Mouse (Mus musculus): Measurements from ENCODE around the gene Igsf11.

The Igsf11 gene

DNA sequence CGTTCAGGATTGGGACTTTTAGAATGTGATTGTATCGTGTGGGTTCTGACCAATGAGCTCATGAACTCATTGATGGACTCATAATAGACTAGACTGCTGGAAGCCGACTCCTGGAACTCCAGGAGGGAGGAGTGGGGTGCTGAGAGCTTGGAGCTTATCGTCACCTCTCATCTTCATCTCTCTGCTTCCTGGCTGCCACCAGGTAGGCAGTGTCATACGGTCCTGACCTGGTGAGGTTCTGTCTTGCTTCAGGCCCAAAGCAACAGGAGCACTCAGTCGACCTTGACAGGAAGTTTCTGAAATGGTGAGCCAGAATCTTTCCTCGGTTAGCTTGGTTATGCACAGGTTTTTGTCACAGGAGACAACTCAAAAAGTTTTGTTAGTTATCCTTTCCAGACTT is at the start of gene Igsf11:
Igsf11 (plus strand) TSS at position 301 of the 400 bp plus-strand sequence.
- DNase-seq (ENCODE audit: low spot score) = no peak

DNA sequence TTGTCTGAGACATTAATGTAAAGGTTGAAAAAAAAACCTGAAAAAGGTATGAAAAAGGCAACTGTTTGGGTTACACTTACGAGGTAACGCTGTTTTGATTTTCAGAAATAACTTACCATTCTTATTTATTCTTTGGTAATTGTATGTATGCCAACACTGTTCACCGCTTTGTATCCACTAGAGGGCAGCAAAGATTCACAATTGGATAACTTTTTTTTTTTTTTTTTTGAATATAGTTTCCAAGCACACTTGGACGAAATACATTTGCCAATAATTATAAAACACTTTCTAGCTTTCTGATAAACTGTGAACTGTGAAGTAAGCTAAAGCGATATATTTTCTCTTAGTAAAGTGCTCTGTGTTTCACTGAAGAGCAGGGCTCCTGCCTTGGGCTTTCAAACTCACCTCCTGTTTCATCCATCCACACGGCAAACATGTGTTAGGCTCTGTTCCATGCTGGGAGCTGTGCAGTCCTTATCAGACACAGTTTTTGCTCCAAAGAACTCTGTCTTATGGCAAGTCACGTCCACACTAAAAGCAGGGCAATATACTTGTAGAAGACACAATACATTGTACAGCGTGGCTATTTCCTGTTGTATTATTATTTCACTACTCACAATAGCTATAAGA is 34.2 kb upstream of the Igsf11 start:
- no peak for DNase-seq (ENCODE audit: low spot score)

DNA sequence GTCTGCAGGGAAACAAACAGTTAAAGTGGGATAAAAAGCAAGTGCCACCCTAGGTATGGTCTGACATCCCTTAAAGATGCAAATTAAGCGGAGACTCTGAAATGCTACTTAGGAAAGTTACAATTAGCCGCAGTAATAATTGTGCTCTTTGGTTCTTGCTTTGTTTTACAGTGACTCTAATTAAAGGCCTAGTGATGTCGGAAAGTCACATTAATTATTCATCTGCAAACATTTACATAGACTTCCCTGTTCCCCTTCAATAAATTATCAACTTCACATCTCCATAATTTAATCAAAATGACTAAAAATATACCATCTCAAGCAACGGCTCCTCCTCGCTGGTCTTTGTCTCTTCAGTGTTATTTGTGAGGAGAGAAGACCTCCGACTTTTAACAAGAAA is 31.9 kb upstream of the Igsf11 start:
- DNase-seq (ENCODE audit: low spot score) = no peak

DNA sequence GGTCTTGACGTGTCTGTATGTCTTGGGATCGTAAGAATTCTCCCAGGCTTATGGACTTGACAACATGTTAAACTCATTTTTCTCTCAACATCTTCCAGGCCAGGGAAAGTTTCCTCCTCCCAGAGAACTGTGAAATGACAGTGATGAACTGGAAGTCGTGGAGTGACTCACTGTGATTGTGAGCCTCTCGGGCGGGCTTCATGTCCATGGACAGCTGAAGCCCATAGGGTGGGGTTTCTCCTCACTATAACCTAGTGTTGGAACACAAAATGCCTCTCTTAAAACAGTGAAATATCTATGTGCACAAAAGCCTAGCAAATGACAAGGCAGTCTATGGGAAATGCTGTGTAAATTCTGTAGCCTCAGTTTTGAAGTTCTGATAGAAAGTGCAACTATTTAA is 28.1 kb upstream of the Igsf11 start:
- no peak for DNase-seq (ENCODE audit: low spot score)

DNA sequence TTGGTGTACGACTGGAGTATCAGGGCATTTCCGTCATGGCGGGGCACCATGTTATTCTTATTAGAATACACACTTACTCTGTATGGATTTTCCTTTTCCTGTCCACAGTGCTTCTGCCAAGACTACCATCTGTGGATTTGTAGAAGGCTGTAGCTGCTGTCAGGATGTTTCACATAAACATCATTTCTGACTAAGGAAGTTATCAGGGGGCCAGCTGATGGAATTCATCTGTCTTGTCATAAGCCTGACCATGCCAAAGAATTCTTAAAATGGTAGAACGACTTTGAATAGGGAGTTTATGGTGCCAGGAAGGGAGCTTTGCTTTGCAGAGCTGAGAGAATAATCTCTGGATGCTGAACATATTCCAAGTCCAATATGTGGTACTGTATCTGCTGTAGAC is 19.2 kb upstream of the Igsf11 start:
- no peak for DNase-seq (ENCODE audit: low spot score)

DNA sequence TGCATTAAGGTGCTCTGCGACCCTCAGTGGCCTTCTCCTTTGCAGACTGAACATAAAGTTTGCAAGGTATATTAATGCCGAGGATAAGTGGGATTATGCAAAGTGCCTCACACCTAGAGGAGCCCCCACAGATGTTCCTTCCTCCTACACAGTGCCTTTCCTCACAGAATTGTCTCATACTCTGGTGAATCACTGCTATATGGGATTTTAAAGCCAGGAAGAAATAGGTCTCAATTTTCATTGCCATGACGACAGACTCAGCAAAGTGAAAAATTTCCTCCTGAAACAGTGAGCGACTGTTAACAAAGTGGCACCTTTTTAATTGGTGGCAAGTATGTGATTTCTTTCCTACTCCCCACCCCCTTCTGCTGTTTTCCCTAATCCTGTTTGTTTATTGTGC is 18.0 kb upstream of the Igsf11 start:
- no peak for DNase-seq (ENCODE audit: low spot score)

DNA sequence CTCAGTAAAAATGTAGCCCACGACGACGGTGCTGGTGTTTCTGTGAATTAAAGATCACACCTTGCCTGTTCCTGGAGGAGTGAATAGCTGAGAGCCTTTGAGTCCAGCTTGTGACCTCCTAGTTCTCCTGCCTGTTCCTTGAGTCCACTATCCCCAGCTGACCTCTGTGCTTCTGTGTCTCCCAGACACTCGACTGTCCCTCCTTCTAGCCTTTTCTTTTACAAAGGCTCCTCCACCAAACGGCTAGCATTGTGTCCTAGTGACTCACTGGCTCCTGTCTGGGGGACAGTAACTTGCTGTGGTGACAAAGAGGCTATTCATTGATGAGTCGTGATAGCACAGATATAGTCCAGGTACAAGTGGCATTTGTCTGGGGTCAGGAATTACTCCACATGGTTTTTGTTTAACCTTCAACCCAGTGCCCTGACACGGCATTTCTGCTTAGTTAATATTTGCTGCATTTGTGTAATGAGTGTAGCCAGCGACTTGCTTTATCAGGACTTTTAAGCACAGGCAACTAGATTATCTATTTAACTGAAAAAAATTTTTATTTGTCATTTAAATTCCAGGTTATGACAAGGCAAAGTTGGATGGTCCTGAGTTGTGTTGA is 6.5 kb downstream of the Igsf11 start:
- no peak for DNase-seq (ENCODE audit: low spot score)

DNA sequence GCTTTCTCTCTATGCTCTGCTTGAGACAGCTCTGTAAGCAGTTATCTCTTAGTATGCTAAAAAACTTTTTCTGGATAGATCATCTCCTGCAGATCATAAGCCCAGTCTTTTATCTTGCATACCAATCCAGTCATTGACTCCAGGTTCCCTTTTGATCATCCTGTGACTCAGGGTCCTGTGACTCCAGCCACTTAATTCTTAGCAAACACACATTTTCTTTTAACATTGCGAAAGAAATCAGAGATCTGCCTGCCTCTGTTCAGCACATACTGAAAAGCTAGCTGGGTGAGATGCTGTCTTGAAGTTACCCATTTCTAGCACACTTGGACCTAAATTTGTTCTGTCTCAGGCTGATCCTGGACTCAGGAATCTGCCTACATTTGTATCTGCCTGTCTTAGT is 7.6 kb downstream of the Igsf11 start:
- DNase-seq (ENCODE audit: low spot score) = no peak

DNA sequence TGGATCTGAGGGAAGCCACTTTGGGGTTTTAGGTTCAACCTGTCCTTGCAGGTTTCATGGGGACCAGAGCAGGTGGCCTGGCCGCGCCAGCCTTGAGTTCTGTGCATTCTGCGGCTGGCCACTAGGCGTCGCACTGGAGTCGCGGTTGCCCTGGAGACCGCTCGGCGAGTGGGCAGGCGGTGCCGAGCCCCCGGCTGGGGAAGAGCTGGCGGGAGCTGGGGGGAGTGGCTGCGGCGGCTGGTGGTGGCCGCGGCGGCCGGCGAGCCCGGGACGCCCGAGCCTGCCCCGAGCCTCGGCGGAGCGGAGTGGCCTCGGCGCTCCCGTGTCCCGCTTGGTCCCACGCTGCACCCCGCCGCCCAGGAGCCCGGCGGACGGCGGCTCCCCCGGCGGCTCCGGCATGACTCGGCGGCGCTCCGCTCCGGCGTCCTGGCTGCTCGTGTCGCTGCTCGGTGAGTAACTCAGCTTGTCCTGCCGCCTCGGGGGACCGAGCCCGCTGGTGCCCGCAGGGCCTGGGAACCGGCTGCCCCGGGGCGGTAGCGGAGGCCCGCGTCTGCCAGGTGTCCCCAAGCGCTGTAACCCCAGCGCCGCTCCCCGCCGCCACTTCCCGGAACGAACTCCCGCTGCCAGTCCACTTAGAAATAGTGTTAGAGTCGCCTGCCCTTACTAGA is 9.8 kb downstream of the Igsf11 start:
- peak; percentile 95 for DNase-seq (ENCODE audit: low spot score)

DNA sequence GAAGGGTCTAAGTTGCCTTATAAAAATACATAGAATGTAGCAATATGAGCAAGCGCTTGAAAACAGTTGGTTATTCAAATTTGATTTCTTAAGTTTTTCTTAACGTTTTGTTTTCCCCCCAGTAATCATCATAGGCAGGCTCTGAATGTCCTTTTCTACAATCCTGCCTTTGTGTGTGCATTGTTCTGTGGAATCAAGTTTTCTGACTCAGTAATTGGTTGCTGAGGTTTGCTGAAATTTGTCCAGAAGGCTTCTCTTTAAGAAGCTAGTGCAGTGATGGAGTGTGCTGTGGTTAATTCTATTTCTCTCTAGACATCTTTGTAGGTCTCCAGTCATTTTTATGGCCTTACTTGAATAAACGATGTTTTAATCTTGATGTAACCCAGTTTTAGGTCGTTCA is 10.5 kb downstream of the Igsf11 start:
- no peak for DNase-seq (ENCODE audit: low spot score)

DNA sequence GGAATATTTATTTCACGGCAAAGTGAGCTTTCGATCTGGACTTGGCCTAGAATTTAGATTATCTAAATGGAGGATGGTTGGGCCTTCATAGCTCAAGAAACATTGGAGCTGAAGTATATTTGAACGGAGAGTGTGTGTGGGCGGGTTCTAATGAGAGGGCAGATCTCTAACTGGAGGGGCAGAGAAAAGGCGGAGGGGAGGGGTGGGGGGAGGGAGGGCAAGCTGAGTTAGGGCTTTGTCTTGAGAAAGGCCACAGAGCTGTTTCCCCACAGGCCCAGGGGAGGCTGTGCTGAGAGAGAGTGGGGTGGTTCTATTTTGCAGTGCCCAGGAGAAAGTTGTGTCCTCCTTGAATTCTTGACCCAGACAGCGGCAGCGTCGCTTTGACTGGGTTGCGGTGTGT is 11.7 kb downstream of the Igsf11 start:
- DNase-seq (ENCODE audit: low spot score) = no peak

DNA sequence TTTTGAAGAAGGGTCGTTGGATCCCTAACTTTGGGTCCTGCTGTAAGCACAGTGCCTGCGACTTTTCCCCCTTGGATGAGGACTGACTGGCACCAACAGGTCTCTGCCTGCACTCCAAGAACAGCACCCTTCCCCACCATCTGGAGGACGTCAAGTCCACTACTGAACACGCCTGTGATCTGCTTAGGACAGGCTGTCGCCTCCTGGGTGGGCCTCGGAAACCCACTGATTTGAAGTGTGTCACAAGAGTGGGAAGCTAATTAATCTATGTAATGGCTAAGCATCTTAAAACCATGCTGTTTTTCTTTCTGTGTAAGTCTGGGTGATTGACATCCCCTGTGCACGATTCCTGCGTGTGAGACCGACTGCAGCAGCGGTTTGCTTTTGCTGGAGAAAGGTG is 13.4 kb downstream of the Igsf11 start:
- DNase-seq (ENCODE audit: low spot score) = no peak

DNA sequence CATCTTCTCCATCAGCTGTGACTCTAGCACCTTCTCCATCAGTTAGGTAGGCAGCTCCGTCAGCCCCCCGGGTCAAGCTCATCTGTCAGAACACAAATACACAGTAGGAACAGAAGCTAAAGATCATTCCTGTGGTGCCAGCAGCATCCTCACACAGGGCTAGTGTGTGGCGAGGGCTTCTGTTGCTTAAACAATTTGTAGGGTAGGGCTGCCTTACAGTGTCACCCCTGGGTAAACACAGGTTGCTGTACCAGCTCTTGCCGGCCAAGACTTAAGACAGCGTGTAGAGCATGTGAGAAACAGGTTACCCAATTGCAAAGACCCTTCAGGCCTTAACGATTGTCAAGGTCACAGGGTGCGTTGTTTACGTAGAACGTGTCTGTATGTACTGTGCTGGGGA is 15.8 kb downstream of the Igsf11 start:
- no peak for DNase-seq (ENCODE audit: low spot score)

DNA sequence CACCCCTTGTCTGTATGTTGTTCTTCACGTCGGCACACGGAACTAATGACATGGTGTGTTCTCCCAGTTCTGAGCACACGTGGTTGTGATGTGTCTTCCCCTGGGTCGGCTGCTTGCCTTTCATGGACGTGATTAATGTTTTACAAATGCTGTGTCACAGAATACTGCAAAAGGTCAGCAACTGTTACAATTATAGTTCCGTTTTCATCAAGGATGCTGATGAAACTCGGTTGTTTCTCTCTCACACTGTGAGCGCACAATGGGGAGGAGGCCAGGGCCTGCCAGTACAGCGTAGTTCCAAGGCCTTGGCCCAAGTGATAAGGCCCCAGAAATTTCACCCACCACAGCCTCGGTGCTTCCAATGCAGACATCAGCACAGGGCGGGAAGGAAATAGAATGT is 17.0 kb downstream of the Igsf11 start:
- DNase-seq (ENCODE audit: low spot score) = peak; percentile 45

DNA sequence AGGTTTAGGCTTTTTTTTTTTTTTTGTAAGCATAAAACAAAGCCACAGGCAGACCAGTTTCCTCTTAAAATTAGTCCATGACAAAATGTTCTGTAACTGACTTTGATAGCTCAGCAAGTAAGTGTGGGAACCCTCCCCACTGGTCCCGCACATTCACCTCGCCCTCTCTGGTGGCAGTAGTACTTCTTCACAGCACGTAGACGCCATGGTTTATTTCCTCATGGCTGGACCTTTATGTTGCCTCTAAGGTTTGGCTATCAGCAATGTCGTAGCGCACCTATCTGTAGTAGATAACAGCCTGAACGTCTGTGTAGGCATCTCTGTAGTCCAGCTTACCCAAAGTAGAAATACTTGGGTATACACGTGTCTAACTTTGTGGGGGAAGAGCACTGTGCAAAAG is 17.6 kb downstream of the Igsf11 start:
- no peak for DNase-seq (ENCODE audit: low spot score)

DNA sequence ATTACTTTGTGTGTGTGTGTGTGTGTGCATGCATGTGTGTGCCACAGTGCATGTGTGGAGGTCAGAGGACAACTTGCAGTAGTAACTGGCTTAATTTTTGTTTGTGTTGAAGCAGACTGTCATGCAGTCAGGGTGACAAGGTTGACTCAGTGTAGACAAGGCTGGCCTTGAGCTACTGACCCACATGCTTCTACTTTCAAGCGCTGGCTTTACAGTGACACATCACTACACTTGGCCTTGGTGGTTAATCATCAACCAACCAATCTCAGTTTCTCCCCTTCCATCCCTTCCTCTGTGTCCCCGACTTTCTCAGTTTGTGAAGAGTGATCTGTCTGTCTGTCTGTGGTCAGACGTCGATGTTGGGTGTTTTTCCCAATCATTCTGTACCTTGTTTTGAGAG is 23.0 kb downstream of the Igsf11 start:
- no peak for DNase-seq (ENCODE audit: low spot score)

DNA sequence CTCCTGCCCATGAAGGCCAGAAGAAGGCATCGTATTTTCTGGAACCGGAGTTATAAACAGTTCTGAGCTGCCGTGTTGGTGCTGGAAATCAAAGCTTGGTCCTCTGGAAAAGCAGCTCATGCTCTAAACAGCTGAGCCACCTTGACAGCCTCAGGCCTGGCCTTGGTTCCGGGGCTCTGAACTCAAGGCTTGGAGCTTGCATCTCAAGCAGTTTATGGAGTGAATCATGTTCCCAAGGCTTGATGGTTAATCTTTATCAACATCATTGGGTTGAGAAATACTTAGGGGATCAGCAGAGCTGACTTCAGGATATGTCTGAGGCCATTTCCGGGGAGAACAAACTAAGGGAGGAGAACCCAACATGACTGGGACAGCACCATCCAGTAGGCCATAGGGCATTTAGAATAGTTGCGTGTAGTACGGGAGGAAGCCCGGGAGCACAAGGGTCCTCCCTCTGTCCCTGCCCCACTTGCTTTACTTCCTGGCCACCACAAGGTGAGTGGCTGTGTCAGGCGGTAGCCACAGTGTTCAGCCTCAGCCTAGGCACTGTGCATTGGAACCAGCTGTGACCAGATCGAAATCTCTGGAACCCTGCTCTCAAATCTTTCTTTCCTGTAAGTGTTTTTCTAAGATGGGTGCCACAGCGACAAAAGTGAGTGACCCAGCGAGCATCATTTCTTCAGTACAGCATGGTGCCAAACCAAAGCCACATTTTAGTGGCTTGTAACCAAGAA is 23.7 kb downstream of the Igsf11 start:
- DNase-seq (ENCODE audit: low spot score) = no peak

DNA sequence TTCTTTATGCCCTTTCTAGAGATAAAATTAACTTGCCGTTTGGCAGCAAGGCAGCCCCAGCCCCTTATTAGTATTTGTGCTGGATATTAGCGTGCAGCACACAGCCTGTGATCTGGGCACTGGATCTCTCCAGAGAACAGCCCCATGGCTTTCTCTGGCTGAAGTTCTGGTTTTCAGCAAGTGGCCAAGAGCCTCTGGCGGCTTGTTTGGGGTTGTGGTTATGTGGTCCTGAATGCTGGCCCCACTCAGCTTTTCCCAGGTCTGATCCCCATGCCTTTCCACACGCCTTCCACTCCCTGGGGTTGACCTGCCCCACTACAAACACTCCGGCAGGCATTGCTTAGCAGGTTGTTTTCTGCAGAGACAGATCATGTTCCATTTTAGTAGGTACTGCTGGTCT is 24.4 kb downstream of the Igsf11 start:
- no peak for DNase-seq (ENCODE audit: low spot score)

DNA sequence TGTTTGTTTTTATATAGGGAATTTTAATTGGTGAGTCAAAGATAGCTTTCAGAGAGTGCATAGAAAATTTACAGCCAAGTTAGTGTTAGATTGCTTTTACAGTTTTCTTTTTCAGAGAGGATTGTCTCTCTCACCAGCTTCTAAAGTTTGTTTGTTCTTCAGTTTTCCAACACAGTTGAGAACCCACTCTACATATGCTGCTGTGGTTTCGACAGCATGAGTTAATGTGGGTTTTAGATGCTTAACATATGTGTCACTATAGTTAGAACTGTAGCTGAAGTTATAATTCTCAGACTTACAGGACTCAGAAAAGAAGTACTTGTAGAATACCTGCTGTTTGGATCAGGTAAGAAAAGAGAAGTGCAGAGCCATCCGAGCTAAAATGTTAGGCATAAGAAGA is 25.6 kb downstream of the Igsf11 start:
- no peak for DNase-seq (ENCODE audit: low spot score)

DNA sequence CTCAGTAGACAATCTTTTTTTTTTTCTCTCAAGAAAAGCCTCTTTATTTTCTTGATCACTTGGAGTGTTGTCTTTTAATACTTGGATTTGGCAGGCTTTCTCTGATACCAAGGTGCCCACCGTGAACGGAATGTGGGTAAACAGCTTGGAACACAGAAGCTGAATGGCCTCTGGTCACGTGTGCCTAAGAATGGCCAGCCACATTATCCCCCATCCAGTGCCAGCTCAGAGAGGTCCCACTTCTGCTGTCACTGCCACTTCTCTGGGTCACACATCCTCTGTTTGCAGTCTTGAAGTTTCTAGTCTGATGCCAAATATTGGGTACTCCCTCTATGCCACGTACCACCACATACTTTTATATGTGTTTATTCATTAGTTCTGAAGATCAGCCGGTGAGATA is 28.0 kb downstream of the Igsf11 start:
- DNase-seq (ENCODE audit: low spot score) = no peak

DNA sequence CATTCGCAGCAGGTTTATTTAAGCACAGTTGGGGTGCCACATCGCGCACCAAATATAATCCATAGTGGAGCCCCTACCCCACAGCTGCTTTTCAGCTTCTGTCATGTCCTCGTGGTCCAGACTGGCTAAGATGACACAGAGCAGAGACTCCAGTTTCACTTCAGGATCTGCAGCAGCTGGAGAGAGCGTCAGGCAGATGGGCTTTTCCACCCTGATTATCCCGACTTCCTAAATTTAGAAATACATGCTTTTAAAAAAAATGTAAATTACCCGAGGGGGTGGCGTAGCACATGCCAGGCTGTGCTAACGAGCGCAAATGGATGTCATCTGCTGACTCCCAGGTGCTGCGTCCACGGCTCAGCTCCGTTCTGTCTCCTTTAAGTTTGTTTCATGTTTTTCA is 32.5 kb downstream of the Igsf11 start:
- DNase-seq (ENCODE audit: low spot score) = no peak

DNA sequence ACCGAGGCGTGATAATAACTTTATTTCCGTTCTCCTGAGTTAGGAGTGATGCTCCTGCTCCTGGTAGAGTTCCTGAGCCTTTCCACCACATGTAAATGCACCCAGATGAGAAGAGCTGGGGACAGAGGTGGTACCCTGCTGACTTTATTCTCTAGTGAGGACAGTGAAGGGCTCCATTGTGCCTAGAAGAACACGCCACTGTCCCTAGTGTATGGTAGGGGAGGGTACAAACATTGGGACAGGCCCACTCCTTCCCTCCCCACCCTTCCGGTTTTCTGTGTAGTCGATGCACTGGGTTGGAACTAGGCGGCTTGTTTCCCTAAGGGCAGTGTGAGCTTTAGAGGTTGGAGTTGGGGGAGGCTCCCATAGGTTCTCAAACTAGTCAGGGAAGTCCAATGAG is 36.3 kb downstream of the Igsf11 start:
- DNase-seq (ENCODE audit: low spot score) = no peak

DNA sequence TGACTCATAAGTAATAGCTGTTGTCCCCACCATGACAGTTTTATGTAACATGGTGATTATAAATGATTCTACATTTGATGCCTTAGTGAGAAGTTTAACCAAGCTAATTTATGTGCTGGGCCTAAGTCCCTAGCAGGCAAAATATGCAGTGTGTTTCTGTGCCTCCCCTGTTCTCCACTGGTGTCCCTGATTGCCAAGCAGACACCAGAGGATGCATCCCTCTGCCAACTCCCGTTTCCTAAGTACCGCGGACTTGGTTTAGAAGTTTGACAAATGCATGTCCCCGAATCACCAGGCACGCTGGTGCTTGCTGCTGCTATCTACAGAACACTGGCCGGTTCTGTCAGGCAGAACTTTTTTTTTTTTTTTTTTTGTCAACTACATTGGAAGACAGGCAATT is 39.0 kb downstream of the Igsf11 start:
- DNase-seq (ENCODE audit: low spot score) = no peak

All from ovary, postnatal 36 days (tissue).